Mouse (Mus musculus) stomach, embryonic 16.5 days (tissue): Measurements from ENCODE around the gene Galnt4. TPM values are rescaled to one million over a fixed set of nuclear protein-coding genes. Genes with fewer than 3 reads are reported as not detected.
"Not testable (repeated sequence)": the region's sequence is repeated elsewhere in the genome, so short reads cannot be mapped to it uniquely, and the experiment has no call there.

ENCODE experiments used
- ATAC-seq: fragments of 200-750 bp; cut with Nextera tagmentation; 2 replicates; pipeline ENCODE4 v1.8.0; 2017; ENCODE audit warnings: moderate number of reproducible peaks, moderate TSS enrichment; ENCODE audit not compliant: insufficient read depth, low FRiP score
- H3K27ac ChIP-seq: fragments of 300-500 bp; sonication (generic); 2 replicates; pipeline ENCODE4 v1.5.1; 2014; ENCODE audit warnings: low read length
- H3K27me3 ChIP-seq: fragments of 300-500 bp; sonication (generic); 2 replicates; pipeline ENCODE4 v1.6.1; 2014; ENCODE audit warnings: low read length, control low read depth, mixed read lengths; ENCODE audit not compliant: control insufficient read depth, insufficient read depth
- H3K36me3 ChIP-seq: fragments of 300-500 bp; sonication (generic); 2 replicates; pipeline ENCODE4 v1.6.1; 2014; ENCODE audit warnings: low read length; ENCODE audit not compliant: control insufficient read depth, insufficient read depth
- H3K4me1 ChIP-seq: fragments of 300-500 bp; sonication (generic); 2 replicates; pipeline ENCODE4 v1.6.1; 2014; ENCODE audit warnings: low read length, control low read depth, mixed read lengths; ENCODE audit not compliant: control insufficient read depth, insufficient read depth
- H3K4me2 ChIP-seq: fragments of 300-500 bp; sonication (generic); 2 replicates; pipeline ENCODE4 v1.6.1; 2014; ENCODE audit warnings: low read depth, low read length, mixed read lengths
- H3K4me3 ChIP-seq: fragments of 300-500 bp; sonication (generic); replicated peaks from 2 replicates; pipeline ENCODE4 v1.5.1; 2014; ENCODE audit warnings: mild to moderate bottlenecking, low read length
- H3K9ac ChIP-seq: fragments of 300-500 bp; sonication (generic); 2 replicates; pipeline ENCODE4 v1.6.1; 2014; ENCODE audit warnings: low read length
- H3K9me3 ChIP-seq: fragments of 300-500 bp; sonication (generic); replicated peaks from 2 replicates; pipeline ENCODE4 v1.6.1; 2016; ENCODE audit warnings: low read length, control low read depth; ENCODE audit not compliant: control insufficient read depth
- WGBS: fragments of 180-500 bp; shearing (Covaris S2); extraction: QIAGEN DNeasy Blood & Tissue Kit; methylation state at CpG from one replicate; pipeline ENCODE4 v1.1.7; 2014; 5-methylcytosine and 5-hydroxymethylcytosine counted together
- polyA plus RNA-seq: library from polyadenylated mRNA; unstranded; fragments of >200 nt; fragmentation: Nextera tagmentation; extraction: Ambion mirVana; gene quantifications from 2 replicates; pipeline ENCODE4 v1.2.1, GENCODE M21; 2015

Gene Galnt4
- polyA plus RNA-seq, 1 experiment from 2014 or later = 41.9 TPM

DNA sequence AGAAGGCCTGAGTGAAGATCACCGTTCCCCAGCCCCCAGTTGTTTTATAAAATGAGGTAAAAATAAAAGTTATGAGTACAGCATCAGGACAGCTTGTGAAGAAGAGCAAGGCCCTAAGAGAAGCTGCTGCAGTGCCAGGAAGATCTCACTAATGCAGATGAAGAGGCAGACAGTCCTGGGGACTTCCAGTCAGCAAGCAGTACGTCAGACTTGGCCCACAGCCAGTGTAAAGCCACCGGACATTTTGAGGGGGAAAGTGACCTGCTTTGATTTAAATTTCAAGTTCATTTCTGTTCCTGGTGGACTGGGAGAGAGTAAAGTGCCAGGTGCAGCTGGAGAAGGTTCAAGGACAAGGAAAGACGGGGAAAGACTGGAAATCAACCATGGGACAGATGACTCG lies 28.4 kb downstream of the Galnt4 start:
- no peak for ATAC-seq
- Histone ChIP-seq H3K4me2 (no peak overlapping the region), H3K4me1 (peaks cover 16% of the 10 kb centered on the region), H3K36me3 (no peaks in the 10 kb centered on the region), H3K4me3 (no peak overlapping the region), H3K27me3 (no peaks in the 10 kb centered on the region), H3K9me3 (no peaks in the 10 kb centered on the region), H3K27ac (no peak overlapping the region), H3K9ac (no peak overlapping the region)
- WGBS = 54% methylated on average over 5 of the region's 5 CpGs

DNA sequence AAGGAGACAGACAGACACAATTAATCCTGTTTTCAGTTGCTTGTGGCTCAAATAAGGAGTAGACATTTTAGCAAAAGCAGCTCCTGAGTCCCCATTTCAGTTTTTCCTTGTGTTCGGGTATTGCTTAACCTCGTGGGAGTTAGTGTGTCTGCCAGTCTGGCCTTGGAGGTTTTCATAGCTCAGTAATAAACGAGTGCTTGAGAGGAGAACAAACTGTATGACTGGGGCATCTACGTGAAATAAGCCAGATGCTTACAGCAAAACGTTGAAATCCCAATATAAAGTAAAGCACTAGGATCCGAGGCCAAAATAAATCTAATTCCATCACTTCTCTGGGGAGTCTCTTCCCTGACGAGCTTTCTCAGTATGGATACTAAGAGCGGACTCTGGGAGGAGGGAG lies 37.7 kb downstream of the Galnt4 start:
- H3K4me2 ChIP-seq = no peak overlapping the region
- WGBS = 63% methylated on average over 8 of the region's 8 CpGs
- no peaks in the 10 kb centered on the region for H3K9me3 ChIP-seq
- ATAC-seq = no peak
- no peak overlapping the region for H3K9ac ChIP-seq
- peaks cover 4% of the 10 kb centered on the region; the same call in 1 of the 2 replicates for H3K36me3 ChIP-seq
- H3K4me3 ChIP-seq = no peak overlapping the region
- H3K27me3 ChIP-seq = no peaks in the 10 kb centered on the region
- H3K27ac ChIP-seq = no peak overlapping the region
- no peaks in the 10 kb centered on the region for H3K4me1 ChIP-seq

DNA sequence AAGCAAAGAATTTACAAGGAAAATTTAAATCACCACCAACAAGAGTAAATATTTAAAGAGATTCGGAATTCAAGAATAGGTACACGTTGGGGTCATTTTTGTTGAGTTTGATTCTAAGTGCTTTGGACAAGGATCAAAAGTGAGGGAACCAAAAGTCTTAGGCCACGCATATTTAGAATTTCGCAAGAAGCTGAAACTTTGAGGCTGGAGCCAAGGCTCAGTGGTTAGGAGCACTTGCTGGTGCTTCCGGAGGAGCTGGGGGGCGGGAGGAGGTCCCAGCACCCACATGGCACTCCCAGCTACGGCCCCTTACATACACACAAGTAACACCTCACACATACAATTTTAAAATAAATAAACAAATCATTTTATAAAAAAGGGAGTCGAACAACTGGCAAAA lies 38.6 kb downstream of the Galnt4 start:
- WGBS = 86% methylated on average over 8 of the region's 8 CpGs
- H3K9ac ChIP-seq = no peak overlapping the region
- H3K4me3 ChIP-seq = no peak overlapping the region
- peaks cover 4% of the 10 kb centered on the region; the same call in 1 of the 2 replicates for H3K36me3 ChIP-seq
- H3K9me3 ChIP-seq = no peaks in the 10 kb centered on the region
- no peaks in the 10 kb centered on the region for H3K4me1 ChIP-seq
- no peak overlapping the region for H3K4me2 ChIP-seq
- no peak for ATAC-seq
- H3K27ac ChIP-seq = no peak overlapping the region
- no peaks in the 10 kb centered on the region for H3K27me3 ChIP-seq

DNA sequence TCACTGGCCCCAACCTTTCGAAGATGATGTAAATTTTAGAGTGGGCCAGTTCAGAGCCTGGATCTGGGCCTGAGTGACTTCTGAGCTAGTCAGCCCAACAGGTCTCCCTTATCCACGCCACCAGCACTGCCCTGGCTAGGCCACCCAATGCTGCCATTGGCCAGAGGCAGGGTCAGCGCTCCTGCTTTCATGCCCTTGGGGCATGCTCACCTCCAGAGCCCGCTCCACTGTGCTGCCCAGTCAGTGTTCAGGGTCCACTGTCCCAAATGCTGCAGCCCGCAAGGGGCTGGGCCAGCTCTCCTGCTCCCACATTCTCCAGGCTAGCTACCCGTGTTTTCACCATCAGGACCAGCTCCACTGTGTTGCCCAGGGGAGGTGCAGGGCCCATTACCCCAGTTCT lies 42.1 kb downstream of the Galnt4 start:
- Histone ChIP-seq H3K9me3 (no peaks in the 10 kb centered on the region), H3K4me1 (no peaks in the 10 kb centered on the region), H3K27me3 (no peaks in the 10 kb centered on the region), H3K4me3 (no peak overlapping the region), H3K9ac (no peak overlapping the region), H3K4me2 (no peak overlapping the region), H3K27ac (no peak overlapping the region), H3K36me3 (peaks cover 4% of the 10 kb centered on the region; the same call in 1 of the 2 replicates)
- ATAC-seq = no peak
- 90% methylated on average over 6 of the region's 6 CpGs for WGBS

DNA sequence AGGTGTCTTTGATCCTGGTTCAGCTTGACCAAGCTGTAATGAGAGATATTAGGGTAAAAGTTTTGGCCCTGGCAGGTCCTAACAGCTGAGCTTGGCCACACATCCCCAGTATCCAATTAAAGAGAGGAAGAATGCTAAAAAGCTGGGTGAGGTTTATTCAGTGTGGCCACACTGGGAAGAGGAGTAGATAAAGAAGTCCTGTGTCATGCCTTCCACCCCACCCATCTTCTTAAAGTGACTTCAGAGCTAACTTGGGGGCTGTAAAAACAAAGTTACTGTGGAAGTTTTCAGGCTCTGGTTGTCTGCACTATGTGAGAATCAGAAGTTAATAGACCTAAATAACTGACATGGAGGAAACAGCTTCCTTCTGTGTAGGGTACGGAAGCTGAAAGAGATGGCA lies 43.6 kb downstream of the Galnt4 start:
- Histone ChIP-seq H3K36me3 (peaks cover 4% of the 10 kb centered on the region; the same call in 1 of the 2 replicates), H3K9me3 (no peaks in the 10 kb centered on the region), H3K4me2 (no peak overlapping the region), H3K27me3 (no peaks in the 10 kb centered on the region), H3K4me1 (no peaks in the 10 kb centered on the region), H3K27ac (no peak overlapping the region), H3K9ac (no peak overlapping the region), H3K4me3 (no peak overlapping the region)
- ATAC-seq = no peak
- WGBS = 97% methylated on average over 1 of the region's 1 CpGs

DNA sequence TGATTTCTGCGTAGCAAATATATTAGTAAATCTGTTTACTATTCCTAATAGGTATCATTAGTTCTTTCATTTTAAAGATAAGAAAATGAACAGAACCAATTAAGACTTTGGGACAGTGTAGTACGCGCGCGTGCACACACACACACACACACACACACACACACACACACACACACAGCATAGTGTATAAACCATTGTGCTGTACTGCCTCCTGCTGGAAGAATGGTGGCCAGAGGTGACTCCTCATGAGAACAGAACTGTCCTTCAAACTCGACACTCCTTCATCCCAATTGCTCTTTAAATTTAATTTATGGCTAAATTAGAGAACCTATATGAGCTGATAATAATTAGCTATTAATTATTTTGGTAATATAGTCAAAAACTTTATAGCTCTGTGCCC lies 44.1 kb downstream of the Galnt4 start:
- ATAC-seq = no peak
- Histone ChIP-seq H3K4me2 (no peak overlapping the region), H3K27me3 (no peaks in the 10 kb centered on the region), H3K36me3 (peaks cover 4% of the 10 kb centered on the region; the same call in 1 of the 2 replicates), H3K27ac (no peak overlapping the region), H3K9ac (no peak overlapping the region), H3K4me3 (no peak overlapping the region), H3K9me3 (no peaks in the 10 kb centered on the region), H3K4me1 (no peaks in the 10 kb centered on the region)
- WGBS = 88% methylated on average over 6 of the region's 6 CpGs

DNA sequence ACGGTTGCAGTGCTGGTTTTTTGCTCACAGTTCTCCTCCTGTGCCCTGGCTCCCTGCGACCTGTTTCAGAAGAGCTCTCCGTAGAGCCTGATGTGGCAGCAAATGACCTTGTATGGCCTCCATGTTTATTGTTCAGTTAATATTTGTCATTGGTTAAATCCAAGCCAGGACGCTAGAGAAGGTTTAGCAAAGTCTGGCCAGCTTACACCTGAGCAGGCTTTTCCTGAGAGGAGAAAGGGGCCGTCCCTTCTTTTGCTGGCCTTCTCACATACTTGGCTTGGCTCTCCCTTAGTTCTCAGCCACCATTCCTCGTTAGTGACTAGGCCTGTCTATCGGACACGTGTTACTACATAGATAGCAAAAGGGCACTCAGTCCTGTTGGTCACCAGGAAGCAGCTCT lies 46.7 kb downstream of the Galnt4 start:
- no peak overlapping the region for H3K27ac ChIP-seq
- 75% methylated on average over 8 of the region's 8 CpGs for WGBS
- no peak for ATAC-seq
- no peaks in the 10 kb centered on the region for H3K9me3 ChIP-seq
- no peaks in the 10 kb centered on the region for H3K4me1 ChIP-seq
- no peak overlapping the region for H3K4me2 ChIP-seq
- H3K9ac ChIP-seq = no peak overlapping the region
- H3K4me3 ChIP-seq = no peak overlapping the region
- H3K36me3 ChIP-seq = peaks cover 4% of the 10 kb centered on the region; the same call in 1 of the 2 replicates
- H3K27me3 ChIP-seq = no peaks in the 10 kb centered on the region

DNA sequence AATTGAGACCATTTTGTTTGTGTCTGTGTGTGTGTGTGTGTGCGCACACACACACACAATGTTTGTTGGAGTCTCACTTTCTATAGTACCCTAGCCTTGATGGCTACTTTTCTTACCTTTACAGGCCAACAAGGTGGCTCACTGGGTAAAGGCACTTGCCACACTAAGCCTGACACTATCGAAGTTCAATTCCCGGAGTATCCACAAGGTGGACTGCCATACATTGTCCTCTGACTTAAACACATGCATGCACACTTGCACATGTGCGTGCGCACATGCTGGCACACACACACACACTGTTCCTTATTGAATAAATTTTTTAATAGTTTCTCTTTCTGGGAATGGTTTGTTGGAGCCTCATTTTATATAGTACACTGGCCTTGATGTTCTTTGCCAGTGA lies 48.8 kb downstream of the Galnt4 start:
- no peak for ATAC-seq
- H3K4me1 ChIP-seq = no peaks in the 10 kb centered on the region
- no peak overlapping the region for H3K9ac ChIP-seq
- H3K27ac ChIP-seq = no peak overlapping the region
- H3K36me3 ChIP-seq = no peaks in the 10 kb centered on the region
- no peaks in the 10 kb centered on the region for H3K27me3 ChIP-seq
- WGBS = 92% methylated on average over 5 of the region's 5 CpGs
- H3K9me3 ChIP-seq = no peaks in the 10 kb centered on the region
- H3K4me3 ChIP-seq = no peak overlapping the region
- no peak overlapping the region for H3K4me2 ChIP-seq

DNA sequence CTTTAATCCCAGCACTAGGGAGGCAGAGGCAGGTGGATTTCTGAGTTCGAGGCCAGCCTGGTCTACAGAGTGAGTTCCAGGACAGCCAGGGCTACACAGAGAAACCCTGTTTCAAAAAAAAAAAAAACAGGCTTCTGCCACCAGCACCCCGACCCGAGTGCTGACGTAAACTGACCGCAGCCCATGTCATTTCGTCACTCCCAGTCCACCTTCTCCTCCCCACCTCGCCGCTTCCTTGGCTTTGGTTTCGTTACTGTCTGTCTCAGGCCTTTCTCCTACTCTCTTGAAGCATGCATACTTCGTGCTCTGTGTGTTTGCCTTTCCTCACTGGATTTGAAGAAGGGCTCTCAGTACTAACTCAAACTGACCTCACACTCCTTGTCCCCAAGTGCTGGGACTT lies 49.7 kb downstream of the Galnt4 start:
- H3K36me3 ChIP-seq, H3K27me3 ChIP-seq, H3K4me1 ChIP-seq, H3K9me3 ChIP-seq, H3K27ac ChIP-seq, ATAC-seq, H3K4me2 ChIP-seq, H3K9ac ChIP-seq, H3K4me3 ChIP-seq: not testable (repeated sequence)
- WGBS = 94% methylated on average over 10 of the region's 10 CpGs
